Mouse (Mus musculus): Measurements from ENCODE around the gene Gm9999. TPM values are rescaled to one million over a fixed set of nuclear protein-coding genes. Genes with fewer than 3 reads are reported as not detected.
"Not testable (repeated sequence)": the region's sequence is repeated elsewhere in the genome, so short reads cannot be mapped to it uniquely, and the experiment has no call there.

Gene Gm9999
- total and polyA plus RNA-seq, 3 experiments, result 0.76 TPM; not detected in 2

- TF ChIP-seq GATA1 (IDR thresholded peaks at IDR 0.05; ENCODE audit: borderline replicate concordance, low read length) (no peak), TAL1 (conservative IDR thresholded peaks at IDR 0.05; ENCODE audit: low read depth, low read length) (no peak), CTCF (IDR thresholded peaks at IDR 0.05; ENCODE audit: low read depth, low read length) (no peak)
- peaks cover 12% of the 10 kb centered on the region for H3K36me3 ChIP-seq (replicated peaks)
- ATAC-seq (ENCODE audit: extremely low read depth, insufficient number of reproducible peaks, low FRiP score, poor library complexity, severe bottlenecking), result no peak
- peaks cover 19% of the 10 kb centered on the region for H3K27me3 ChIP-seq (ENCODE audit: insufficient read depth, low read length)
- H3K4me3 ChIP-seq (ENCODE audit: low read depth, low read length), result no peak overlapping the region
- peaks cover 2% of the 10 kb centered on the region; the same call in 1 of the 2 replicates for H3K4me1 ChIP-seq (ENCODE audit: insufficient read depth, low read depth, low read length)
- DNase-seq (ENCODE audit: low spot score), result no peak
- no peaks in the 10 kb centered on the region for H3K9me3 ChIP-seq (replicated peaks)
Measured at GRCm38 (mm10) chr7:46985718-46986505, 2.5 kb downstream of the Gm9999 start.

GRCm38 (mm10) chr7:46986646-46987045, 3.3 kb downstream of the Gm9999 start:
- peaks cover 13% of the 10 kb centered on the region for H3K36me3 ChIP-seq (replicated peaks)
- TF ChIP-seq GATA2 (IDR thresholded peaks at IDR 0.05; ENCODE audit: borderline replicate concordance, low read depth, low read length) (no peak), POLR2AphosphoS5 (IDR thresholded peaks at IDR 0.05; ENCODE audit: insufficient replicate concordance, low read depth, low read length) (no peak), CTCF (IDR thresholded peaks at IDR 0.05; ENCODE audit: low read depth, low read length) (no peak), GATA1 (IDR thresholded peaks at IDR 0.05; ENCODE audit: borderline replicate concordance, low read length) (no peak)
- no peak for ATAC-seq (ENCODE audit: extremely low read depth, insufficient number of reproducible peaks, low FRiP score, poor library complexity, severe bottlenecking)

GRCm38 (mm10) chr7:46987073-46987472, 3.7 kb downstream of the Gm9999 start:
- no peak for ATAC-seq (ENCODE audit: extremely low read depth, insufficient number of reproducible peaks, low FRiP score, poor library complexity, severe bottlenecking)
- DNase-seq (ENCODE audit: low spot score), result no peak
- Histone ChIP-seq H3K36me3 (replicated peaks) (peaks cover 18% of the 10 kb centered on the region), H3K9me3 (replicated peaks) (no peaks in the 10 kb centered on the region), H3K4me3 (ENCODE audit: low read depth, low read length) (no peak overlapping the region), H3K4me1 (ENCODE audit: insufficient read depth, low read depth, low read length) (peaks cover 2% of the 10 kb centered on the region; the same call in 1 of the 2 replicates), H3K27me3 (ENCODE audit: insufficient read depth, low read length) (peaks cover 18% of the 10 kb centered on the region)
- TF ChIP-seq TAL1 (conservative IDR thresholded peaks at IDR 0.05; ENCODE audit: low read depth, low read length), result no peak
- no peak for TF ChIP-seq GATA2 (IDR thresholded peaks at IDR 0.05; ENCODE audit: borderline replicate concordance, low read depth, low read length)
- TF ChIP-seq POLR2AphosphoS5 (IDR thresholded peaks at IDR 0.05; ENCODE audit: insufficient replicate concordance, low read depth, low read length), result no peak
- TF ChIP-seq CTCF (IDR thresholded peaks at IDR 0.05; ENCODE audit: low read depth, low read length), result no peak
- no peak for TF ChIP-seq GATA1 (IDR thresholded peaks at IDR 0.05; ENCODE audit: borderline replicate concordance, low read length)

More at GRCm38 (mm10) chr7:46986646-46987045, 3.3 kb downstream of the Gm9999 start:
- peaks cover 2% of the 10 kb centered on the region; the same call in 1 of the 2 replicates for H3K4me1 ChIP-seq (ENCODE audit: insufficient read depth, low read depth, low read length)
- no peaks in the 10 kb centered on the region for H3K9me3 ChIP-seq (replicated peaks)
- no peak for DNase-seq (ENCODE audit: low spot score)
- no peak overlapping the region for H3K4me3 ChIP-seq (ENCODE audit: low read depth, low read length)
- H3K27me3 ChIP-seq (ENCODE audit: insufficient read depth, low read length), result peaks cover 18% of the 10 kb centered on the region

- H3K36me3 ChIP-seq (replicated peaks), result peaks cover 39% of the 10 kb centered on the region
- H3K9me3 ChIP-seq (replicated peaks); ATAC-seq (ENCODE audit: extremely low read depth, insufficient number of reproducible peaks, low FRiP score, poor library complexity, severe bottlenecking); DNase-seq (ENCODE audit: low spot score); H3K27me3 ChIP-seq (ENCODE audit: insufficient read depth, low read length); H3K4me3 ChIP-seq (ENCODE audit: low read depth, low read length); H3K4me1 ChIP-seq (ENCODE audit: insufficient read depth, low read depth, low read length): not testable (repeated sequence)
Measured at GRCm38 (mm10) chr7:46989387-46989786, 6.0 kb downstream of the Gm9999 start.

GRCm38 (mm10) chr7:46993079-46993478, 9.7 kb downstream of the Gm9999 start:
- TF ChIP-seq CTCF (IDR thresholded peaks at IDR 0.05; ENCODE audit: low read depth, low read length), result no peak
- TF ChIP-seq GATA1 (IDR thresholded peaks at IDR 0.05; ENCODE audit: borderline replicate concordance, low read length), result no peak

GRCm38 (mm10) chr7:46995558-46995957, 12.2 kb downstream of the Gm9999 start:
- H3K36me3 ChIP-seq (replicated peaks), result peaks cover 86% of the 10 kb centered on the region
- H3K9me3 ChIP-seq (replicated peaks), result no peaks in the 10 kb centered on the region
- TF ChIP-seq TAL1 (conservative IDR thresholded peaks at IDR 0.05; ENCODE audit: low read depth, low read length) (no peak), POLR2AphosphoS5 (IDR thresholded peaks at IDR 0.05; ENCODE audit: insufficient replicate concordance, low read depth, low read length) (no peak)
- DNase-seq (ENCODE audit: low spot score) (no peak), ATAC-seq (ENCODE audit: extremely low read depth, insufficient number of reproducible peaks, low FRiP score, poor library complexity, severe bottlenecking) (no peak)
- H3K4me3 ChIP-seq (ENCODE audit: low read depth, low read length), result no peak overlapping the region
- no peaks in the 10 kb centered on the region for H3K27me3 ChIP-seq (ENCODE audit: insufficient read depth, low read length)
- H3K4me1 ChIP-seq (ENCODE audit: insufficient read depth, low read depth, low read length), result peaks cover 41% of the 10 kb centered on the region

More at GRCm38 (mm10) chr7:46993079-46993478, 9.7 kb downstream of the Gm9999 start:
- DNase-seq (ENCODE audit: low spot score), result no peak
- Histone ChIP-seq H3K4me3 (ENCODE audit: low read depth, low read length) (no peak overlapping the region), H3K9me3 (replicated peaks) (no peaks in the 10 kb centered on the region), H3K27me3 (ENCODE audit: insufficient read depth, low read length) (no peaks in the 10 kb centered on the region), H3K36me3 (replicated peaks) (peaks cover 75% of the 10 kb centered on the region), H3K4me1 (ENCODE audit: insufficient read depth, low read depth, low read length) (peaks cover 21% of the 10 kb centered on the region)
- no peak for ATAC-seq (ENCODE audit: extremely low read depth, insufficient number of reproducible peaks, low FRiP score, poor library complexity, severe bottlenecking)

- peak; percentile 67 for TF ChIP-seq TAL1 (conservative IDR thresholded peaks at IDR 0.05; ENCODE audit: low read depth, low read length)
- TF ChIP-seq POLR2AphosphoS5 (IDR thresholded peaks at IDR 0.05; ENCODE audit: insufficient replicate concordance, low read depth, low read length), result no peak
- Histone ChIP-seq H3K4me1 (ENCODE audit: insufficient read depth, low read depth, low read length) (peaks cover 52% of the 10 kb centered on the region), H3K4me3 (ENCODE audit: low read depth, low read length) (no peak overlapping the region), H3K9me3 (replicated peaks) (no peaks in the 10 kb centered on the region), H3K36me3 (replicated peaks) (peaks cover 83% of the 10 kb centered on the region), H3K27me3 (ENCODE audit: insufficient read depth, low read length) (no peaks in the 10 kb centered on the region)
- ATAC-seq (ENCODE audit: extremely low read depth, insufficient number of reproducible peaks, low FRiP score, poor library complexity, severe bottlenecking), result peak; percentile 56
- DNase-seq (ENCODE audit: low spot score), result no peak
Measured at GRCm38 (mm10) chr7:46997008-46997407, 13.6 kb downstream of the Gm9999 start.

All from G1E (cell line).